ENCODE assay signal across 9 mouse cellular contexts in the genomic region with DNA sequence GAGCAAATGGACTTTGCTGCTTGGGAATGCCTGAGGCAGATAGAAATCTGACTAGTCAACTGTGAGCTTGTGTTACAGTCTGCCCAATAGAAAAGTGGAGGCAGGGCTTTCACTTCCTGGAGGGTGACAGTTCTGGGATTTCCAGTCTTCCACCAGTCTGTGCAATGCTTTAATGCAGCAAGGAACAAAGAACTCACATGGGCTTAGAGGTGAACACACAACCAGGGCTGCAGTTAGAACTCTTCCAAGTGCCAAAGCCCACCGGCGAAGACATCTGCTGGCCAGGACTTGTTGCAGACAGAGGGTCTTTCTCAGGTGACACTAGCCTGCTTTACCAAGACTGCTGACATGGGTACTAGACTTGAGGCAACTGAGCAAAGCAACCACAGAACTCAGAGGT. TPM values are rescaled to one million over a fixed set of nuclear protein-coding genes. Genes with fewer than 3 reads are reported as not detected.
DNase-seq lines count a peak whose midpoint lies in the region; ATAC-seq and TF ChIP-seq lines count a peak whose summit lies in the region.
"Had no signal": no experiment of that assay in that cellular context is flagged by ENCODE, and none has a peak within 500 bp of the region (broad histone marks: within the 10 kb centered on the region; RNA-seq: fewer than 3 reads in every experiment).

A gene (plus strand): TSS at position 167 of the 400 bp plus-strand sequence.

- H3K4me1 ChIP-seq in midbrain, postnatal 0 days (ENCODE audit: insufficient read depth, low read length): no peaks in the 10 kb centered on the region
- H3K4me1 ChIP-seq in midbrain, embryonic 10.5 days: peaks cover 6% of the 10 kb centered on the region
- H3K4me1 ChIP-seq in heart, embryonic 12.5 days (replicated peaks): peaks cover 23% of the 10 kb centered on the region
- H3K4me1 ChIP-seq in hindbrain, embryonic 12.5 days: no peaks in the 10 kb centered on the region

- TF ChIP-seq CTCF in midbrain, postnatal 0 days (IDR thresholded peaks at IDR 0.05): no peak

- H3K4me2 ChIP-seq in midbrain, postnatal 0 days (ENCODE audit: low read depth, low read length, poor library complexity, severe bottlenecking): no peak within 1 kb of the TSS
- H3K4me2 ChIP-seq in heart, embryonic 12.5 days: peak within 1 kb of the TSS; percentile 35; the same call in 1 of the 2 replicates
- no peak within 1 kb of the TSS for H3K4me2 ChIP-seq in hindbrain, embryonic 12.5 days (replicated peaks)
- H3K4me2 ChIP-seq: midbrain, embryonic 12.5 days had no signal

- H3K9ac ChIP-seq in midbrain, postnatal 0 days (replicated peaks; ENCODE audit: low read length, poor library complexity, severe bottlenecking): 0 out of 2 replicates have a peak within 1 kb of the TSS, but pooled peaks have one; percentile 19
- H3K9ac ChIP-seq in heart, embryonic 12.5 days: no peak within 1 kb of the TSS
- H3K9ac ChIP-seq in hindbrain, embryonic 12.5 days: no peak within 1 kb of the TSS
- H3K9ac ChIP-seq: midbrain, embryonic 12.5 days had no signal

- ATAC-seq in midbrain, postnatal 0 days (ENCODE audit: low FRiP score): no peak
- ATAC-seq in heart, embryonic 12.5 days (ENCODE audit: insufficient number of reproducible peaks, low FRiP score): no peak
- ATAC-seq in hindbrain, embryonic 12.5 days (ENCODE audit: low FRiP score): no peak

- no peaks in the 10 kb centered on the region for H3K9me3 ChIP-seq in midbrain, postnatal 0 days (ENCODE audit: low read length)
- H3K9me3 ChIP-seq in midbrain, embryonic 10.5 days (replicated peaks): no peaks in the 10 kb centered on the region
- H3K9me3 ChIP-seq in heart, embryonic 12.5 days (replicated peaks): no peaks in the 10 kb centered on the region; the same call in 1 of the 2 replicates
- no peaks in the 10 kb centered on the region for H3K9me3 ChIP-seq in hindbrain, embryonic 12.5 days (replicated peaks)
- H3K9me3 ChIP-seq: midbrain, embryonic 12.5 days had no signal

- WGBS in midbrain, postnatal 0 days: 87% methylated on average over 2 of the region's 2 CpGs
- 79% methylated on average over 2 of the region's 2 CpGs for WGBS in midbrain, embryonic 10.5 days
- WGBS in heart, embryonic 12.5 days: 69% methylated on average over 2 of the region's 2 CpGs
- 25% methylated on average over 2 of the region's 2 CpGs for WGBS in macrophage (ENCODE audit: missing documents)
- WGBS in hindbrain, embryonic 12.5 days: 91% methylated on average over 2 of the region's 2 CpGs

- H3K36me3 ChIP-seq in midbrain, postnatal 0 days (ENCODE audit: insufficient read depth, low read length): no peaks in the 10 kb centered on the region
- H3K36me3 ChIP-seq in midbrain, embryonic 10.5 days: no peaks in the 10 kb centered on the region
- H3K36me3 ChIP-seq in heart, embryonic 12.5 days: no peaks in the 10 kb centered on the region
- peaks cover 22% of the 10 kb centered on the region for H3K36me3 ChIP-seq in macrophage (ENCODE audit: inconsistent target)
- no peaks in the 10 kb centered on the region for H3K36me3 ChIP-seq in hindbrain, embryonic 12.5 days
- H3K36me3 ChIP-seq: midbrain, embryonic 12.5 days had no signal

- H3K79me2 ChIP-seq in macrophage (ENCODE audit: inconsistent target): peaks cover 53% of the 10 kb centered on the region

- DNase-seq in midbrain, postnatal 0 days (ENCODE audit: low spot score): no peak
- DNase-seq in midbrain, embryonic 10.5 days (ENCODE audit: low spot score): no peak
- DNase-seq in thymus, postnatal 36 days: peak; percentile 60
- no peak for DNase-seq in ovary, postnatal 14 days (ENCODE audit: low spot score)
- no peak for DNase-seq in frontal cortex, postnatal 14 days (ENCODE audit: low spot score in 2 of 2)

- no peak within 1 kb of the TSS for H3K4me3 ChIP-seq in midbrain, postnatal 0 days (ENCODE audit: low read depth, low read length)
- H3K4me3 ChIP-seq in midbrain, embryonic 10.5 days: no peak within 1 kb of the TSS
- H3K4me3 ChIP-seq in heart, embryonic 12.5 days: 0 out of 2 replicates have a peak within 1 kb of the TSS, but pooled peaks have one; percentile 1
- peak within 1 kb of the TSS; percentile 95 for H3K4me3 ChIP-seq in macrophage (ENCODE audit: inconsistent target)
- H3K4me3 ChIP-seq in hindbrain, embryonic 12.5 days: no peak within 1 kb of the TSS
- H3K4me3 ChIP-seq: midbrain, embryonic 12.5 days had no signal

- no peak within 1 kb of the TSS for H3K27ac ChIP-seq in midbrain, postnatal 0 days (ENCODE audit: low read depth, low read length)
- no peak within 1 kb of the TSS for H3K27ac ChIP-seq in midbrain, embryonic 10.5 days (replicated peaks)
- H3K27ac ChIP-seq in heart, embryonic 12.5 days (ENCODE audit: poor library complexity, severe bottlenecking): no peak within 1 kb of the TSS
- peak within 1 kb of the TSS; percentile 99 for H3K27ac ChIP-seq in macrophage
- no peak within 1 kb of the TSS for H3K27ac ChIP-seq in hindbrain, embryonic 12.5 days
- H3K27ac ChIP-seq: midbrain, embryonic 12.5 days had no signal

- no peaks in the 10 kb centered on the region for H3K27me3 ChIP-seq in midbrain, postnatal 0 days (ENCODE audit: insufficient read depth, low read length)
- no peaks in the 10 kb centered on the region; the same call in 1 of the 2 replicates for H3K27me3 ChIP-seq in midbrain, embryonic 10.5 days (ENCODE audit: low read depth, poor library complexity, severe bottlenecking)
- H3K27me3 ChIP-seq in heart, embryonic 12.5 days (replicated peaks): no peaks in the 10 kb centered on the region
- H3K27me3 ChIP-seq in hindbrain, embryonic 12.5 days: no peaks in the 10 kb centered on the region
- H3K27me3 ChIP-seq: midbrain, embryonic 12.5 days had no signal

RNA-seq across cellular contexts. Expression of the gene that starts here (rescaled TPM):
- 1.7 and 1.9 TPM in 2 replicates for total RNA-seq in midbrain, postnatal 0 days (2014; rRNA removed)
- polyA plus RNA-seq in midbrain, postnatal 0 days (2015; fragmentation: Nextera tagmentation; extraction: Ambion mirVana): 1.4 and 1.8 TPM in 2 replicates
- polyA plus RNA-seq in midbrain, embryonic 10.5 days (2016; fragmentation: Nextera tagmentation; extraction: Ambion mirVana): 0.85 and 1.6 TPM in 2 replicates
- 2.6 and 3.4 TPM in 2 replicates for polyA plus RNA-seq in heart, embryonic 12.5 days (2016; fragmentation: Nextera tagmentation; extraction: Ambion mirVana)
- total RNA-seq in macrophage (2018; cell fraction: chromatin; rRNA removed): 100 to 1,000 TPM; 204 to 973 (median 602) TPM
- total RNA-seq in macrophage (2018; cell fraction: cytosol; rRNA removed): 1,000 to 10,000 TPM in 20 of 26 experiments, 100 to 1,000 TPM in 6; 511 to 2,505 (median 1,185) TPM
- total RNA-seq in macrophage (2018; cell fraction: nucleus; rRNA removed): 1,000 to 10,000 TPM in 19 of 26 experiments, 100 to 1,000 TPM in 7; 398 to 1,812 (median 1,263) TPM
- polyA plus RNA-seq in macrophage (2018): 335 to 670 TPM (median 455 TPM) in 3 replicates
- polyA plus RNA-seq in hindbrain, embryonic 12.5 days (2016; fragmentation: Nextera tagmentation; extraction: Ambion mirVana): 1.7 and 2.4 TPM in 2 replicates

Comparison
In these comparisons a context has a peak if more than half of its experiments do, and no peak if none do; other contexts are left out.
1. RNA of the gene that starts here (polyA plus RNA-seq): 335 to 670 TPM in macrophage; 2.6 to 3.4 TPM in heart, embryonic 12.5 days, 1.7 to 2.4 TPM in hindbrain, embryonic 12.5 days, 1.4 to 1.8 TPM in midbrain, postnatal 0 days and 0.85 to 1.6 TPM in midbrain, embryonic 10.5 days; every median in the first group is over 10 times any median in the second.
2. DNase-seq: peak in thymus, postnatal 36 days (2 of 2); none in midbrain, postnatal 0 days (single experiment), midbrain, embryonic 10.5 days (single experiment), ovary, postnatal 14 days (single experiment) and frontal cortex, postnatal 14 days (0 of 2).
3. H3K4me3 ChIP-seq: peak in heart, embryonic 12.5 days (single experiment) and macrophage (single experiment); none in midbrain, postnatal 0 days (single experiment), midbrain, embryonic 10.5 days (single experiment) and hindbrain, embryonic 12.5 days (single experiment).